Mouse (Mus musculus): ENCODE results near the gene Apbb2.
"Not testable (repeated sequence)": the region's sequence is repeated elsewhere in the genome, so short reads cannot be mapped to it uniquely, and the experiment has no call there.

The Apbb2 gene

GRCm38 (mm10) chr5:66263398-66263797, 355.2 kb downstream of the Apbb2 start:
- DNase-seq: peak; percentile 63

GRCm38 (mm10) chr5:66262475-66262874, 356.1 kb downstream of the Apbb2 start:
- DNase-seq: no peak

GRCm38 (mm10) chr5:66259756-66260448, 358.7 kb downstream of the Apbb2 start, which contains the start of gene Nsun7:
Gene Nsun7 (plus strand): TSS chr5:66259897.
- peak; percentile 92 for DNase-seq

- not testable (repeated sequence) for DNase-seq
Measured at GRCm38 (mm10) chr5:66259431-66259755, 359.2 kb downstream of the Apbb2 start.

GRCm38 (mm10) chr5:66259000-66259399, 359.6 kb downstream of the Apbb2 start:
- no peak for DNase-seq

GRCm38 (mm10) chr5:66255044-66255443, 363.5 kb downstream of the Apbb2 start:
- DNase-seq: no peak

DNA sequence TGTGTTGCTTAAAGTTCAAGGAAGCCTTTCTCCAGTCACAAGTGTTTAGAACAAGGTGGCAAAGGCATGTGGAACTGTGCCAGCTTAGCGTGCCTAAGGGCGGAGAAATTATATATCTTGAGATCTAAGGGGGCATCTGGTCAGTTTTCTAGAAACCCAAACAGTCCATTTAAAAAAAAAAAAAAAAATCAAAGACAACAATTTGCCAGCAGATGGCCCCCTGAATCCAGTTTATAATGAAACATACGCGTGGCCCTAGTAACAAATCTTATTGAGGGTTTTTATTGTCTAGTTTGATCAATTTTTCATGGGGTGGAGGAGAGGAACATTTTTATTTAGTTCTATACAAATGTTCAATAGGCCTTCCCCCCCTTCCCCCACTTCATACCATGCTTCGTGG, 365.4 kb downstream of the Apbb2 start:
- DNase-seq: no peak

Data from kidney, postnatal 10 days (tissue).